Mouse (Mus musculus) lung, postnatal 10 days (tissue): ENCODE measurements around the gene G530012D18Rik.
"Not testable (repeated sequence)": the region's sequence is repeated elsewhere in the genome, so short reads cannot be mapped to it uniquely, and the experiment has no call there.

Experiments
- DNase-seq: peaks from one replicate; pipeline ENCODE4 v3.0.0; 2021

Gene G530012D18Rik

DNA sequence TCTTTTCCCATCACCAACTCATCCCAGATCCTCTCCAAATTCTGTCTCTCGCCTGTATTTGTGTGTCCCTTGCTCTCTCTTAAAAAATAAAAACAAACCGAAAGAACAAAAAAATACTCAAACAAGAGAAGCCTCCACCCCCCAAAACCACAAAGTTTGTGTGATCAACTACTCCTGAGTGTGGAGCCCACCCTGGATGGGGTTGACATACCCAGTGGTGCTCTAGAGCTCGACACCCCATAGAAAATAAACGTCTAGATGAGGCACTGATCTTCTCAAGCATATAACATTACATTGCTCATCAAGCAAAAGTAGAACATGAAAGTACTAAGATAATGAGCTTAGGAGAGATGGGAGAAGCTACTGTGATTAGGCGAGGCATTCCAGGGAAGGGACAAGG lies 41.7 kb downstream of the G530012D18Rik start:
- not testable (repeated sequence) for DNase-seq

DNA sequence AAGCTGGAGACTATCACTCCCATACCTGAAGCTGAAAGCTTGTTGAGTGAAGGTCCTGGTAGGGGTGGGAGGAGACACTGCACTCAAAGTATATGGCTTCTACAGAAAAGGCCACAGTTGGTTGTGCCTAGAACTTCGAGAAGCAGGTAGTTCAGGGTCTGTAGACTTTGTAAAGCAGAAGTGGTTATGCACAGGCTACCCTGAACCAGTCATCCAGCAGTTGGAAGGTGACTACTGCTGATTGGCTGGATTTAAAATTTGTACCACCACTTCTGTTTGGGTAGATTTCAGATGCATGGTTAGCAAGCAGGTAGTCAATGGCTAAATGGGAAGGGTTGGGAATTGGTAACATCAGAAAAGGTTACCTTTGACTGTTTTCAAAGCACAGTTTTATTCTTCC lies 43.2 kb downstream of the G530012D18Rik start:
- not testable (repeated sequence) for DNase-seq
